Mouse (Mus musculus): ENCODE measurements at regions not wholly inside any gene's neighbourhood (a gene's known extent, or its start where the extent isn't known, plus 50 kb on each side); places are given as distances from the start of the nearest gene placed in this dataset.

- no peak for DNase-seq (ENCODE audit: low spot score)
Observed at GRCm38 (mm10) chr3:52600581-52600980, 332.4 kb downstream of the Foxo1 start.

- DNase-seq (ENCODE audit: low spot score) = no peak
Observed at GRCm38 (mm10) chr3:52600146-52600545, 332.0 kb downstream of the Foxo1 start.

DNA sequence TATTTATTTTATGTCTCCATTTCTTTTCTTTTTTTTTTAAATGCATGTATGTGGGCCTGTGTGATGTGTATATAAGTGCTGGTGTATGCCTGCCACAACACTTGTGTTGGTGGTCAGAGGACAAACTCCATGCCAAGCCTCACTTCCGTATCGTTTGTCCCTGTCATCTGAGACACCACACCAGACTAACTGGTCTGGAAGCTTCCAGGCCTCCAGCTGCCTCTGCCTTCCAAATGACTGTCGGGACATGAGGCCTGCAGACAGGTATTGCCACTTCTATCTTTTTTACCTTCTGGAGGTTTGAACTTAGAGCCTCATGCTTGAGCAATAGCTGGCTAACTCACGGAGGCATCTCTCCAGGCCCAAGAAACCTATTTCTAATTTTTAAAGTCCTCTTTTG, 318.3 kb downstream of the Foxo1 start:
- DNase-seq (ENCODE audit: low spot score) = no peak

- no peak for DNase-seq (ENCODE audit: low spot score)
Observed at GRCm38 (mm10) chr3:52579917-52580316, 311.8 kb downstream of the Foxo1 start.

DNA sequence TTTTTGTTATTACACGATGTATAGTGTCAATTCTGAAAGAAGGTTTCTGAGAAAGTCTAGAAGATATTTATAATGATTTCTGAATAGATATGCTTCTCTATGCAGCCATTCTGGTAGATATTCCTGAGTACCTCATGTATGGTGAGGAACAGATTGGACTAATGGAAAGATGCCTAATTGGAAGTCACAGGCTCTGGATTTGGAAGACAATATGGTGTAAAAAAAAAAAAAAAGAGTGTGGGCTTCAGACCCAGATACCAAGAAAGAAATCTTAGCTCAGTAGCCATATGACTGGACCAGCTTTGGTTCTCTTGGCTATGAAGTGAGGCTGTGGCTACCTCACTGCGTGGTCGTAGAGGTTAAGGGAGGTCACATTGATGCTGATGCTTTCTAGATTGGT, 311.0 kb downstream of the Foxo1 start:
- no peak for DNase-seq (ENCODE audit: low spot score)

DNA sequence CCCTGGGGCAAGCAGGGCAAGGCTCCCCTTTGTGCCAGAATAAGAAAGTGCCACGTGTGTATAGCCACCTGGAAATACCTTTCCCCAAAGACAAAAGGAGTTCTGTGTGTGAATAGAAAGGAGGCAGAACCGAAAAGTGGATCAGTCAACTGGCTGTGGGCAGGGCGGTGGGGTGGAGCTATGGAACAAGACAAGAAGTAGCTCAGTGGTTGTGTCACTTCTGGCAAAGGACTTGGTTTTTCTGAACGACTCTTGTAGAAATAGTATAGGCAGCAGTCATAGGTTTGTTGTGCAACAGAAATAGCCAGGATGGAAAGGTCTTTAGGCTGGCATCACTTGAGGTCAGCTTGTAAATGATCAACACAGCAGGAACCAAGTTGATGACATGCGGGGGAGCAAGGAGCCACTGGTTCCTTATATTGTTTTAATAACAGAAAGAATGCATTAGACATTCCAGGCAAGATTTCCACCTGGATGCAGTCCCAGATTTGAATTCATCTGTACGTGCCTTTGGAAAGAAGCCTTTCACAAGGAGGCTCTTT, 308.6 kb downstream of the Foxo1 start:
- no peak for DNase-seq (ENCODE audit: low spot score)

- no peak for DNase-seq (ENCODE audit: low spot score)
Observed at GRCm38 (mm10) chr3:52575237-52575798, 307.2 kb downstream of the Foxo1 start.

GRCm38 (mm10) chr3:52574341-52574740, 306.2 kb downstream of the Foxo1 start:
- no peak for DNase-seq (ENCODE audit: low spot score)

DNA sequence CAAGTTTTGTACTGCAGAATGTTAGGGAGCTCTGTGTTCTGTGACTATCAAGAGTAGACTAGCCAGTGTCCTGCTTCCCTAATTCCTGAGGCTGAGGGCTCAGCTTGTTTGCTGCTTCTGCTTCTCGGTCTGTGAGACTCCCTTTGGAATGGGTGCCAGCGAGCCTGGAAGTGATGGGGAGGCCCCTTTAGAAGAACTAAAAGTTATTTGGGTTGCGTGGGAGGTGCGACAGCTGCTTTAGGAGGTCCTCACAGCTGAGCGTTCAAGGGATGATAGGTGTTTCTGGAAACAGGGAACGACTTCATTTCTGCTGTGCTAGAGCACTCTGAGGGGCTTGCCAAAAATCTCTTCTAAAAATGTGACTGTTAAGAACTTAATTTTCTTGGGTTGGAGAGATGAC, 305.7 kb downstream of the Foxo1 start:
- no peak for DNase-seq (ENCODE audit: low spot score)

DNA sequence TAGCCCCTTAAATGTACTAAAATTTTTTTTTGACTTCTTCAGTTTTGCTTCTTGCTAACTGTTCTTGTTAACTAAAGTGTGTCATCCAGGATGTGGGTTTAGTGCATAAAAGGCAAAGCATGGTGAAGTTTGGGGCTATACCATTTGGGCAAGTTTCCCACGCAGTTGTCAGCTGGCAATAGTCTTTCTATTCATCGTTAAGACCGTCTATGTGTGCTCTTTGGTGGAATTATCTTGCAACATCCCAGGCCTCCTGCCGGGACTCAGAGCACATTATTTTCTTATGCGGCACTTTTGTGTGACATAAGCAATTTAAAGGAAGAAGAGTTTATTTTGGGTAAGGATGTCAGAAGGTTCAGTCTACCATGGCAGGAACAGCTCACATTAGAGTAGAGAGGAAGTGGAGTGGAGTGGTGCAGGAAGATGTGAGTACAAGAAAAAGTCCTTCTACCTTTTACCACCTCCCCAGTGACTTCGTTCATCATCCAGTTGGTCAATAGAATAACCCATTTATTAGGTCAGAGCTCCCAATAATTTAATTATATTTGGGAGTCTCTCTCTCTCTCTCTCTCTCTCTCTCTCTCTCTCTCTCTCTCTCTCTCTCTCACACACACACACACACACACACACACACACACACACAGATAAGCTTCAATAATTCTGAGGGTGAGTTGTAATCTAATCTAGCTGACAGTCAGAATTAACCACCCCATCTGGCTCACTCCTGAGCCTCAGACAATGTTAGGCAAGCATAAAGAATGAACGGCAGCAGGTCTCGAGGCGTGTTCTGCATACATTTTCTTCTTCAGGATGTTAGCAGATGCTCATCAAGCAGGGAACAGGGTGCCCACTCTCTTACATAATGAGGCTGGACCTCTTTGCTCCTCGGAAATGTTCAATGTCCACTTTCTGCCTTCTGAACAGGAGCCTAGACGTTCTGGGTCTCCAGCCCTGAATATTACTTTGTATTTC, 304.7 kb downstream of the Foxo1 start:
- no peak for DNase-seq (ENCODE audit: low spot score)

DNA sequence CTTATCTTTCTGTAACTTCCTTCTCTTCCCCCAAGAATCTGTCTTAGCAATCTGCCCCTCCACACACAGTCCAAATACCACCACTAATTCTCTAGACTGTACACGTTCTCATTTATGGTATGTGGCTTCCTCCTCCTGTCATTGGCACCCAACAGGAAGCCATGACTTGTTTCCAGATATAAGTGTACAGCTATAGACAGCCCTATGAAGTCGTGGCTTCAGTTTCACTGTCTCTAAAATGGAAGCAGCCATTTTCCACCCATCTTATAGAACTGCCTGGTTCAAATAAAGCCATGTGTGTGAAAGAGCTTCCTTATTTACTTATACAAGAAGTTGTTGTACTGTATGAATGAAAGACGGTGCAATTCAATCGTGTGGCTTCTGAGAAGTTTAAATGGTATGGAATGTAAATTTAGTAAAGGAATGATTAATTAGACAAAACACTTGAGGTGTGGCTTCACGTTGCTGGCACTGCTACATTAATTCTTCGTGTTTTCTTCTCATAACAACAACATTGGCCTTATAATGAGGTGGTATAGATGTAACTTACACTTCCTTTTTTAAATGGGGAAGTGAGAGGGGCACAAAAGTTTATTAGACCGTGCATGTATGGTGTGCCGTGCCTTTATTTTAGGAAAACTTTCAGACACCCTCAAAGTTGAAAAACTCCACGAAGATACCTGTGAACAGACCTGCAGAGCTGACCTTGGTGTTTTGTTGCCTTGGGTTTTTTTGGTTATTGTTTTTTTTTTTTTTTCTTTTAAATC, 299.7 kb downstream of the Foxo1 start:
- DNase-seq (ENCODE audit: low spot score) = no peak

DNA sequence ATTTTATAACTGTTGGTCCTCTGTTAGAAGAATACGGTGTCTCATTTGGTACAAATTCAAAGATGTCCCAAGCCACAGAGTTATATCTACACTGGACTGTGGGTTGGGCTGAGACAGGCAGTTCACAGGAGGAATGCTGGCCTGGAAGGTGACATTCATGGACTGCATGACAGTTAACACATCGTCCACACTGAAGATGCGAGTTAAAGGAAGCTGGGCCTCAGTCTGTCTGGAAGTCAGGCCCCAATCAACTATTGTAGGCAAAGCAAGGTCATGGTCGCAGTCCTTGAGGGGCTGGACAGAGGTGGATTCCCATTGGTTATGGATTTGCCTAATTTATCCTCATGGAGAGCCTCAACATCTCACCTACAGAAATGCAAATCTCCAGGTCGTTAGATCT, 295.5 kb downstream of the Foxo1 start:
- DNase-seq (ENCODE audit: low spot score) = no peak

GRCm38 (mm10) chr3:52562816-52563215, 294.7 kb downstream of the Foxo1 start:
- no peak for DNase-seq (ENCODE audit: low spot score)

DNA sequence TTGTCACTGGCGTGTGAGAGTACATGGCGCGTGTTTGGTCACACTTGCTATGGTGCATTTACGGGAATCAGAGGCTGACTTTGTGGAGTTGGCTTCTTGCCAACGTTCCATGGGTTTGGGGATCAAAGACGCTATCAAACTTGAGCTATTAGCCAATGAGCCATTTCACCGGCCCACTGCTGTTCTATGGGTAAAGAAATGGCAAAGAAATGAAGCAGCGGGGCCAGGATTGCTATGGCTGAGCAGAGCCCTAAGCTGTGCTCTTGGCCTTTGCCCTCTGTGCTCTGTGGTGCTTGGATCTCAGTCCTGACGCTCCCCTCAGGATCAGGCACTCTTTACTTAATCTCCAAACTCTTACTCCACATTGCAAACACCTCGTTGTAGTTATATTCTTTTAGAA, 291.3 kb downstream of the Foxo1 start:
- DNase-seq (ENCODE audit: low spot score) = no peak

- no peak for DNase-seq (ENCODE audit: low spot score)
Observed at GRCm38 (mm10) chr3:52558765-52559164, 290.6 kb downstream of the Foxo1 start.

DNA sequence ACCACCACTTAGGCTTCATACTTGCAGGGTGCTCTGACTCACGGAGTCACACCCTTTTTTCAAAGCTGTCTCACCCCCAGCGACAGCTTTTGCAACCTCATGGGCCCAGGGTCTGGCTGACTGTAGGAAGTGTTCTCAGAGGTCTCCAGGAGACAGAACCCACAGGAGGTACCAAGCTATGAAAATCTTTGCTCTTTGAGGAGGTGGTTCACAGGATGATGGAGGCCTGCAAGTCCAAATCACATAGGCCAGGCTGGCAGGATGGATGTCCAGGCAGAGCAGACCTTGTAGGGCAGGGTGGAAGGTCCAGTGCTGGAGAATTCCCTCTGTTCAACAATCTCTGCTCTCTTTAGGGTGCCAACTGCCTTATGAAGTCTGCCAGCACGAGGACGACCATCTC, 289.2 kb downstream of the Foxo1 start:
- no peak for DNase-seq (ENCODE audit: low spot score)

DNA sequence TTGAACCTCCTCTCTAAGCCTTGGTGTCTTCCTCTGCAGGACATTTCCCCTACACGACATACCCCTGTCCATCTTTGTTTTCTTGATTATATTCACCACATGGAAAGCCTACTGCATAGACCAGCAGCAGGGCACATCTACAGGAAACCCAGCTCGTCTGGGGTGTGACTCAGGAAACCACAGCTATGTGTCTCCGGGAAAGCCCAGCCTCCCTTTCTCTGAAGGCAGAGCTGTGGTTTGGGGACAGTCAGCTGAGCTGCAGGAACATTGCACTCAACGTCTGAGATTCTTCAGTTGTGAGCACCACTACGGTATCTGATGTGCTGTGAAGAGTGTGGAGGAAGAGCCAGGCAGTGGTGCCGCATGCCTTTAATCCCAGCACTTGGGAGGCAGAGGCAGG, 286.9 kb downstream of the Foxo1 start:
- no peak for DNase-seq (ENCODE audit: low spot score)

GRCm38 (mm10) chr3:52554490-52554889, 286.4 kb downstream of the Foxo1 start:
- no peak for DNase-seq (ENCODE audit: low spot score)

DNA sequence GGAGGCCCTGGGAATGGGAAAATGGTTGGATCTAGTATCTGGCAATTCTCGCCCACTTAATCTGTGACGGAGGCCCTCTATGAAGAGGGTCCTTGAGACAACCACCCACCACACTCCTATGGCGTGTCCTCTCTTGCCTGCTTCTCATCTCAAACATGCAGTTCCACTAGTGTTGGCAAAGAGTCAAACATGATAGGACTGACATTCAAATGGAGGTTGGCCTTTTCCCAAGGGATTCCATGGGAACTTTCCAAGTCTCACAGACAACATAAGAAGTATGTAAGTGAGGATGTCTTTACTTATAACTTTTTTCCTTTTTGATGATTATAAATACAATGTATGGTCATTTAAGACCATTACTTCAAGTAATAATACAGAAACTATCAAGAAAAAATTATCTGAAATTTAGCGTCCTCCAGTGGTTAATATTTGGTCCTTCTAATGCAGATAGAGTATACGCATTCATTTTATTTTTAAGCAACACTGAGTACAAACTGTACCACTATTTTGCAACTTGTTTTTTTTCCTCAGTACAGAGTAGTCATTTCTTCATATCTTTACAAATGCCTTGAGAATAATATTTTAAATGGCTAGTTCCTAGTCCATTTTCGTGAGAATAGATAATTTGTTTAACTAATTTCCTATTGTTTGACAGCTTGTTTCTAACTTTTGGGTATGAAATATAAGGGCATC, 280.2 kb downstream of the Foxo1 start:
- DNase-seq (ENCODE audit: low spot score) = no peak

- no peak for DNase-seq (ENCODE audit: low spot score)
Observed at GRCm38 (mm10) chr3:52546035-52546434, 277.9 kb downstream of the Foxo1 start.

- no peak for DNase-seq (ENCODE audit: low spot score)
Observed at GRCm38 (mm10) chr3:52543006-52543405, 274.9 kb downstream of the Foxo1 start.

DNA sequence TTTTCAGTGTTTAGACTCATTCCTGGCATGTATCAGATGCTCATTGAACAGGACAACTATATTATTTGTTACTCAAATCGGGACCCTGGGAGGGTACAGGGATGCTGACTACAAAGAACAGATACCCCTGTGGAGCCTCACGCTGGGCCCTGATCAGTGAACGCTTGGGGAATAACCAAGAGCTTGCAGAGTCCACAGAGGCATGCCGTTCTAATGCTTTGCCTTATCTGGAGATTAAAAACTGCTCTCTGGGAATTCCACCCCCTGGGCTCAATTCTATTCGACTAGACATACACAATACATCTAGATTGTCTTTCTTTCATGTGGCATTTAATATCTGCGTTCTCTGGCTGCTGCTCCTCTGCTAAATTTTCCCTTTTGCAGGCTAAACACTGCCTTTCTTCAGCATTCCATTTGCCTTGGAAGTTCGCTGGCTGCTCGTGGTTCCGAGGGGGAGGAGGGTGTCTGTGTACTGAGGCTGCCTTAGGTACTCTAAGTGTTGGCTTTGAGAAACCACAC, 272.8 kb downstream of the Foxo1 start:
- DNase-seq (ENCODE audit: low spot score) = no peak

Data from ovary, postnatal 10 days (tissue).